Mouse (Mus musculus) limb, embryonic 13.5 days (tissue): ENCODE data around the gene Ccdc88c. TPM values are rescaled to one million over a fixed set of nuclear protein-coding genes. Genes with fewer than 3 reads are reported as not detected.
"Not testable (repeated sequence)": the region's sequence is repeated elsewhere in the genome, so short reads cannot be mapped to it uniquely, and the experiment has no call there.

Source experiments
- ATAC-seq: fragments of 200-750 bp; cut with Nextera tagmentation; 2 replicates; pipeline ENCODE4 v1.8.0; 2017; ENCODE audit warnings: low read depth, moderate number of reproducible peaks, moderate TSS enrichment; ENCODE audit not compliant: low FRiP score
- H3K27ac ChIP-seq: fragments of 300-500 bp; sonication (generic); 2 replicates; pipeline ENCODE4 v1.5.1; 2015; ENCODE audit warnings: inconsistent platforms, mild to moderate bottlenecking, moderate library complexity
- H3K27me3 ChIP-seq: fragments of 300-500 bp; sonication (generic); 2 replicates; pipeline ENCODE4 v1.6.1; 2015; ENCODE audit warnings: mild to moderate bottlenecking, inconsistent platforms
- H3K36me3 ChIP-seq: fragments of 300-500 bp; sonication (generic); 2 replicates; pipeline ENCODE4 v1.6.1; 2015; ENCODE audit warnings: inconsistent platforms, mild to moderate bottlenecking, moderate library complexity
- H3K4me1 ChIP-seq: fragments of 300-500 bp; sonication (generic); 2 replicates; pipeline ENCODE4 v1.6.1; 2015; ENCODE audit warnings: inconsistent platforms
- H3K4me2 ChIP-seq: fragments of 300-500 bp; sonication (generic); replicated peaks from 2 replicates; pipeline ENCODE4 v1.6.1; 2015; ENCODE audit warnings: inconsistent platforms, mild to moderate bottlenecking, moderate library complexity
- H3K4me3 ChIP-seq: fragments of 300-500 bp; sonication (generic); 2 replicates; pipeline ENCODE4 v1.5.1; 2015; ENCODE audit warnings: moderate library complexity, mild to moderate bottlenecking, inconsistent platforms
- H3K9ac ChIP-seq: fragments of 300-500 bp; sonication (generic); 2 replicates; pipeline ENCODE4 v1.6.1; 2015; ENCODE audit warnings: mild to moderate bottlenecking, inconsistent platforms
- H3K9me3 ChIP-seq: fragments of 300-500 bp; sonication (generic); 2 replicates; pipeline ENCODE4 v1.6.1; 2016; ENCODE audit warnings: inconsistent platforms
- WGBS: fragments of 180-500 bp; shearing (Covaris S2); methylation state at CpG from one replicate; pipeline ENCODE4 v1.1.7; 2015; 5-methylcytosine and 5-hydroxymethylcytosine counted together
- polyA plus RNA-seq: library from polyadenylated mRNA; unstranded; fragments of >200 nt; fragmentation: Nextera tagmentation; extraction: Ambion mirVana; gene quantifications from 2 replicates; pipeline ENCODE4 v1.2.1, GENCODE M21; 2015

The Ccdc88c gene
- polyA plus RNA-seq, 1 experiment from 2014 or later = 3.7 TPM

GRCm38 (mm10) chr12:101015165-101015560, 13.7 kb downstream of the Ccdc88c start:
- Histone ChIP-seq H3K4me3 (no peak overlapping the region), H3K4me1 (peaks cover 58% of the 10 kb centered on the region), H3K27ac (no peak overlapping the region), H3K4me2 (no peak overlapping the region), H3K9ac (no peak overlapping the region), H3K27me3 (peaks cover 20% of the 10 kb centered on the region), H3K9me3 (no peaks in the 10 kb centered on the region), H3K36me3 (no peaks in the 10 kb centered on the region)
- WGBS = 84% methylated on average over 11 of the region's 11 CpGs
- ATAC-seq = no peak

GRCm38 (mm10) chr12:101014549-101015164, 14.2 kb downstream of the Ccdc88c start:
- no peak overlapping the region for H3K27ac ChIP-seq
- peaks cover 61% of the 10 kb centered on the region for H3K4me1 ChIP-seq
- H3K9me3 ChIP-seq = no peaks in the 10 kb centered on the region
- peaks cover 20% of the 10 kb centered on the region for H3K27me3 ChIP-seq
- H3K4me2 ChIP-seq = no peak overlapping the region
- no peaks in the 10 kb centered on the region for H3K36me3 ChIP-seq
- H3K9ac ChIP-seq = no peak overlapping the region
- no peak overlapping the region for H3K4me3 ChIP-seq
- WGBS = 49% methylated on average over 10 of the region's 10 CpGs
- no peak for ATAC-seq

- H3K27me3 ChIP-seq = peaks cover 20% of the 10 kb centered on the region
- H3K4me2 ChIP-seq, H3K4me3 ChIP-seq, ATAC-seq, H3K27ac ChIP-seq, H3K9me3 ChIP-seq, H3K36me3 ChIP-seq, H3K9ac ChIP-seq: not testable (repeated sequence)
- peaks cover 61% of the 10 kb centered on the region for H3K4me1 ChIP-seq
- 95% methylated on average over 9 of the region's 9 CpGs for WGBS
Observed at GRCm38 (mm10) chr12:101013668-101014067, 15.2 kb downstream of the Ccdc88c start.

- Histone ChIP-seq H3K9me3 (no peaks in the 10 kb centered on the region), H3K4me3 (no peak overlapping the region), H3K4me1 (peaks cover 62% of the 10 kb centered on the region), H3K27ac (no peak overlapping the region), H3K4me2 (no peak overlapping the region), H3K36me3 (no peaks in the 10 kb centered on the region), H3K27me3 (peaks cover 20% of the 10 kb centered on the region), H3K9ac (no peak overlapping the region)
- ATAC-seq = no peak
- 45% methylated on average over 8 of the region's 8 CpGs for WGBS
Observed at GRCm38 (mm10) chr12:101013078-101013665, 15.7 kb downstream of the Ccdc88c start.

- Histone ChIP-seq H3K4me2 (peak overlapping the region; percentile 9; the same call in 1 of the 2 replicates), H3K4me1 (peaks cover 62% of the 10 kb centered on the region), H3K4me3 (no peak overlapping the region), H3K36me3 (no peaks in the 10 kb centered on the region), H3K27me3 (peaks cover 20% of the 10 kb centered on the region), H3K9ac (no peak overlapping the region), H3K9me3 (no peaks in the 10 kb centered on the region), H3K27ac (no peak overlapping the region)
- 20% methylated on average over 17 of the region's 17 CpGs for WGBS
- no peak for ATAC-seq
Observed at GRCm38 (mm10) chr12:101012197-101013077, 16.4 kb downstream of the Ccdc88c start.

GRCm38 (mm10) chr12:101011017-101011416, 17.8 kb downstream of the Ccdc88c start:
- H3K4me3 ChIP-seq = no peak overlapping the region
- no peak for ATAC-seq
- peaks cover 59% of the 10 kb centered on the region for H3K4me1 ChIP-seq

GRCm38 (mm10) chr12:101010148-101010920, 18.5 kb downstream of the Ccdc88c start:
- 48% methylated on average over 10 of the region's 10 CpGs for WGBS
- H3K4me3 ChIP-seq = no peak overlapping the region
- H3K9ac ChIP-seq = no peak overlapping the region
- peaks cover 20% of the 10 kb centered on the region for H3K27me3 ChIP-seq
- H3K4me2 ChIP-seq = no peak overlapping the region
- H3K27ac ChIP-seq = no peak overlapping the region
- no peak for ATAC-seq
- H3K4me1 ChIP-seq = peaks cover 56% of the 10 kb centered on the region
- no peaks in the 10 kb centered on the region for H3K9me3 ChIP-seq
- no peaks in the 10 kb centered on the region for H3K36me3 ChIP-seq

More at GRCm38 (mm10) chr12:101011017-101011416, 17.8 kb downstream of the Ccdc88c start:
- no peak overlapping the region for H3K4me2 ChIP-seq
- H3K27ac ChIP-seq = no peak overlapping the region
- H3K27me3 ChIP-seq = peaks cover 20% of the 10 kb centered on the region
- no peaks in the 10 kb centered on the region for H3K9me3 ChIP-seq
- no peak overlapping the region for H3K9ac ChIP-seq
- H3K36me3 ChIP-seq = no peaks in the 10 kb centered on the region
- 82% methylated on average over 7 of the region's 7 CpGs for WGBS

GRCm38 (mm10) chr12:101009225-101009624, 19.6 kb downstream of the Ccdc88c start:
- peaks cover 20% of the 10 kb centered on the region for H3K27me3 ChIP-seq
- H3K4me1 ChIP-seq = peaks cover 44% of the 10 kb centered on the region
- no peaks in the 10 kb centered on the region for H3K9me3 ChIP-seq
- H3K4me3 ChIP-seq = no peak overlapping the region
- ATAC-seq = no peak
- H3K27ac ChIP-seq = no peak overlapping the region
- H3K36me3 ChIP-seq = no peaks in the 10 kb centered on the region
- WGBS = 87% methylated on average over 4 of the region's 4 CpGs
- no peak overlapping the region for H3K4me2 ChIP-seq
- H3K9ac ChIP-seq = no peak overlapping the region

GRCm38 (mm10) chr12:101008648-101009047, 20.2 kb downstream of the Ccdc88c start:
- Histone ChIP-seq H3K9ac (no peak overlapping the region), H3K27ac (no peak overlapping the region), H3K4me2 (no peak overlapping the region), H3K4me3 (no peak overlapping the region), H3K9me3 (no peaks in the 10 kb centered on the region), H3K27me3 (peaks cover 20% of the 10 kb centered on the region), H3K4me1 (peaks cover 39% of the 10 kb centered on the region), H3K36me3 (no peaks in the 10 kb centered on the region)
- ATAC-seq = no peak
- 38% methylated on average over 4 of the region's 4 CpGs for WGBS

- peaks cover 20% of the 10 kb centered on the region for H3K27me3 ChIP-seq
- WGBS = 27% methylated on average over 10 of the region's 10 CpGs
- H3K36me3 ChIP-seq = no peaks in the 10 kb centered on the region
- peak; percentile 20; the same call in 1 of the 2 replicates for ATAC-seq
- H3K4me1 ChIP-seq = peaks cover 34% of the 10 kb centered on the region
- no peaks in the 10 kb centered on the region for H3K9me3 ChIP-seq
- no peak overlapping the region for H3K27ac ChIP-seq
- no peak overlapping the region for H3K4me2 ChIP-seq
- no peak overlapping the region for H3K4me3 ChIP-seq
- H3K9ac ChIP-seq = no peak overlapping the region
Observed at GRCm38 (mm10) chr12:101007968-101008481, 20.8 kb downstream of the Ccdc88c start.

GRCm38 (mm10) chr12:101007427-101007826, 21.4 kb downstream of the Ccdc88c start:
- no peak for ATAC-seq

More at GRCm38 (mm10) chr12:101007427-101007826, 21.4 kb downstream of the Ccdc88c start:
- Histone ChIP-seq H3K27me3 (peaks cover 15% of the 10 kb centered on the region), H3K4me2 (no peak overlapping the region), H3K36me3 (no peaks in the 10 kb centered on the region), H3K9ac (no peak overlapping the region), H3K4me3 (no peak overlapping the region), H3K27ac (no peak overlapping the region), H3K9me3 (no peaks in the 10 kb centered on the region), H3K4me1 (peaks cover 28% of the 10 kb centered on the region)
- 74% methylated on average over 9 of the region's 9 CpGs for WGBS
